Mouse (Mus musculus): ENCODE measurements around the gene Specc1.
A peak's percentile ranks its signal among the peaks of the same experiment; 100 is the strongest.

Gene Specc1

DNA sequence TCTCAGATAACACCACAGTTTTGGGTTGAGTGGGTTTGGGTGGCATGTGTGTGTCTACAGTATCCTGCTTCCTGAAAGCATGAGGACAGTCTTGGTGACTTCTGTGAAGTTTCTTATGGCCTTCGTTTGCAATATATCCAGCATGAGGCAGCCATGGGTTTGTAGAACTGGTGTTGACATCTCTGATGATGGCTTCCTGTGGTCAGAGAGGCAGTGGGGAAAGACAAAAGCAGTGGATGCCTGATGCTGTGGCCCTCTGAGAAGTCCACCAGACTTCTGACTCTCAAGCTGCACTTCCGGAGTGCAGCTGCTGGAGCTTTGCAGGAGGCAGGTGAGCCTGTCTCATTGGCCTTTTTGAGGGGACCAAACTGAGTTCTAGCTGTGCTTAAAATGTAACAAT lies 60.4 kb downstream of the Specc1 start:
- DNase-seq, result no peak

DNA sequence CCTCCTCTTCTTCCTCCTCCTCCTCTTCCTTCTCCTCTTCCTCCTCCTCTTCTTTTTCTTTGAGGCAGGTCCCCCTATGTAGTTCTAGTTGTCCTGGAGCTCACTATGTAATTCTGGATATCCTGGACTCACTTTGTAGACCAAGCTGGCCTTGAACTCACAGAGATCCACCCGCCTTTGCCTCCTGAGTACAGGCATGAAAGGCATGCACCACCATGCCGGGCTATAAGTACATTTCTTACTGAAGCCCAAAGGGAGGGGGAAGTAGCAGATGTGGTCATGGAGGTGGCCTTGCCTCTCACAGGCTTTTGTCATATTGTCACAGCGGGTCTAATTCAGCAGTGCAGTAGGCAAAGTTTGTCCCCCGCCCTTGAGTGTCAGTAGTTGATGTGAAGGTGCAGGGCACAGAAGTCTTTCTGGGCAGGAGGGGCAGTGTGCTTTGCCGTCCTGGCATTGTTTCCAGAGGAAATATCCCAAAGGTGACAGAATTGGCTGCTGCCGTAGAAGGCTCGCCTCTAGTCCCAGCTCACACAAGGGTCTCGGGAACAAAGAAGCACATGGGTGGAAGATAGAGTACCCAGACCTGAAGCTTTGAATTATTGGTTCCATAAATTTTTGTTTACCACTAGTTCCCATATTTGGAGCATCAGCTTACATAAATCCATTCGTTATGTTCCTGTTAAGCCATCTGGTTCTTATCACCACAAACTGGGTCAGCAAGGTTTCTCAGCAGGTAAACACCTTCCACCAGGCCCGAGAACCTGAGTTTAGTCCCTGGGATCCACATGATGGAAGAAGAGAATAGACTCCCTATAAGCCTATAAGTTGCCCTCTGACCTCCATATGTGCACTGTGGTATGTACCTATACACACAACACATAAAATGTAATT lies 62.0 kb downstream of the Specc1 start:
- DNase-seq, result peak in 1 of 2 experiments; percentile 53

GRCm38 (mm10) chr11:62019857-62020256 lies 63.3 kb downstream of the Specc1 start:
- DNase-seq, result no peak

DNA sequence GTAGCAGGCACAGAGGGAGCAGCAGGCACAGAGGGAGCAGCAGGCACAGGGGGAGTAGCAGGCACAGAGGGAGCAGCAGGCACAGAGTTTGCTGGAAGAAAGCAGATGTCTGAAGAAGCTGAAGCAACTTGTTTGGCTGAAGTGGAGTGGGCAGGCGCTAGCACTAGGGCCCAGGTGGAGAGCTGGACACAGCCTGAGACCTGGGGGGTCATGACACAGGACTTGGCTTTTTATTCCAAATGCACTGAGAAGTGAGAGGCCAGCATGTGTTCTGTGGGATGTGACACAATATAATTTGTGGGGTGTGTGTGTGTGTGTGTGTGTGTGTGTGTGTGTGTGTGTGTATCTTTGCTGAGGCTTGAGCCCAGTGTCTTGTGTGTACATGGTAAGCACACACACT lies 64.3 kb downstream of the Specc1 start:
- no peak for DNase-seq

GRCm38 (mm10) chr11:62022105-62022504 lies 65.5 kb downstream of the Specc1 start:
- no peak for DNase-seq

DNA sequence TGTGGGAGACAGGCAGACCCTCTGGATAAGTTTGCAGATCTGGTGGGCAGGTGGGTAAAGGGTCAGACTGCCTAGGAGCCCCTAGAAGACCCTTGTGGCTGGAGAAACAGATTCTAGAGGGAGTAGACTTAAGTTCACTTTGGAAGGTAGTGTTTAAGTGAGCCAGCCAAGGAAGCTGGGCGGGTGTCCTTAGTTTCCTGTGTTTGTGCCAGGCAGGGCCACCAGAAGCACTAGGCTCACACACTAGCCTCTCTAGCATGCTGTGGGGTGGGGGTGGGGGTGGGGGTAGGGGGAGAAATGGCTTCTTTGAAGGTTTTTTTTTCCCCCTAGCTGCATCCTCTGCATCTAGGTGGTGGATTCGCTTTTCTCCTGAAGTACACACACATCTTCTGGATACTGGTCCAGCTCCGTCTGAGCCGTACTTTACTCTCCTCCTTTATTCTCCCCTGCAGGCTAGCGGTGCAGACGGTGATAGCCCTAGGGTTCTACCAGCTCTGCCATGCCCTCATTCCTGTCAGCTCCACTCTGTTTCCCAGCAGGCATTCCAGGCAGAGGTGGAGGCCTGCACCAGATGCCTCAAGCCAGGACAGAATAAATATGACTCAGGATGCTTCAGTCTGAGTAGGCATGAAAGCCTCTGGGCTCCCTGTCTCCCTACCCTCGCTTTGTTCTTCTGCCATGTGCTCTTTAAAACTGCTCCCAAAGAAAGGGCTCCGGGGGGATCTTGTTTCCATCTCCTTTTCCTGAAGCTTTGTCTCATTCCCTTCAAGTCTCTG lies 66.3 kb downstream of the Specc1 start:
- no peak for DNase-seq

DNA sequence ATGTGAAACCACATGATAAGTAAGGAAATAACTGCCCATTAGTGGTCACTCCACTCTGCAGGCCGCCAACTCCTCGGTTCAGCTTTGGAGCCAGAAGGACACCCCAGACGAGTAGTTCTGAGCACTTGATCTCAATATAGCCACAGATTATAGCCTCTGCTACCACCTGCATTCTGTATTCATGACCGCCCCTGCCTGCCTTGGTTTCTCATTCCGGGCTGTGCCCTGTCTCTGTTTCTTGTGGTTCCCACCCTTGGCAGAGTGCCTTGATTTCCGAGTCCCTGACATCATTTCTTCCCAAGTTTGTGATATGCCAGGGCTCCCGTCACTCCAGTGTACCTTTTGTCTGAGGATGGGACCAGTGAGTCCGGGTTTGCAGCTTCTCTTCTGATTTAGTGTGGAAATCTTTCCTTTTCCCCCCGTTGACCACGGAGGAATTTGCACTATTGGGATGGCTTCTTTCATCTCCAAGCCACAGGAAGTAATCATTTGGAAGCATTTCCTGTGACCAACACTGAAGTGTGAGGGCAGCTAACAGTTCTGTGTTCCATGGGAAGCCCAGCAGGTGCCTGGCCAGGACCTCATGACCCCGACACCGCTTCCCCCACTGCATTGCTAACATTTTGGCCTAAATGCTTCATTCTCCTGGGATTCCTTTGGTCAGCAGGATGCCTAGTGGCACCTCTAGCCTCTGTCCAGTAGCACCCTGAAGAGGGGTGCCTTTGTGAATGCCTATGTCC lies 67.1 kb downstream of the Specc1 start:
- peak in 1 of 2 experiments; percentile 33 for DNase-seq

GRCm38 (mm10) chr11:62024234-62024601 lies 67.7 kb downstream of the Specc1 start:
- no peak for DNase-seq

- peak; percentile 62 to 71 for DNase-seq
Measured at GRCm38 (mm10) chr11:62024952-62025351, 68.4 kb downstream of the Specc1 start.

DNA sequence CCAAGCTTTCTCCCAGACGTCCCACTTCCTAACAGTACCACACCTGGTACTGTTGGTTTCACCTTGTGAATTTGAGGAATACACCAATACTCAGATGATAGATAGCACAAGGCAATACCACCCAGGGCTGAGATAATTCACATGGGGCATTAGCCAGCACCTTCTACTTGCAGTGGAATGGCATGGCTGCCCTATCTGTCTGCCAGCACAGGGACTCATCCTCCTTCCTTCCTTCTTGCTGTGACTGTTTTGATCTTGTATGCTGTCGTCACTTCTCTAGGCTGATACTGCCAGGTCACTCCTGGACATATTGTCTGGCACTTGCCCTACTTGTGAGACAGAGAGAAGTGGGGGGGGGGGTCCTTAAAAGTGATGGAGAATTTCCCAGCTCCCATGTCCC lies 69.2 kb downstream of the Specc1 start:
- DNase-seq, result peak in 1 of 2 experiments; percentile 43

DNA sequence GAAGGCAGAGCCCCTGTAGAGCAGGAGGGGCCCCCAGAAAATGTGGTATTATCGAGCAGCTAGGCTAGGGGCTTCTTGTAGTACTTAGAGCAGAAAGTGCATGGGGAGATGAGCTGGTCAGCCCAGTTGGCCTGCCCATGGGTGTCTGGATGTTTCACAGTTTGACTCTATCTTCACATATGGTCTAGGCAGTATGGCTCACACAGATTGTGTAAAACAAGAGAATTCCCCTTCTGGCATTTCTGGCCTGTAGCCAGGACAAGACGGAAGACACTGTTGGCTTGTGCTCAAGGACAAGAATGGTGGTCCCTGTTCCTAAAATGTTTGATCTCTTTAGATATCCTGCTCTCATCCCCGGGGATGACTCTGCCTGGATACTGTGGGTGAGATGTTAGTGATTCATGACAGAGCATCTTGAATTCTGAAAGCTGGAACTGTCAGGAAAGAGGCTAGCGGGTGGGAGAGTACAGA lies 69.8 kb downstream of the Specc1 start:
- DNase-seq, result peak; percentile 85 to 91

DNA sequence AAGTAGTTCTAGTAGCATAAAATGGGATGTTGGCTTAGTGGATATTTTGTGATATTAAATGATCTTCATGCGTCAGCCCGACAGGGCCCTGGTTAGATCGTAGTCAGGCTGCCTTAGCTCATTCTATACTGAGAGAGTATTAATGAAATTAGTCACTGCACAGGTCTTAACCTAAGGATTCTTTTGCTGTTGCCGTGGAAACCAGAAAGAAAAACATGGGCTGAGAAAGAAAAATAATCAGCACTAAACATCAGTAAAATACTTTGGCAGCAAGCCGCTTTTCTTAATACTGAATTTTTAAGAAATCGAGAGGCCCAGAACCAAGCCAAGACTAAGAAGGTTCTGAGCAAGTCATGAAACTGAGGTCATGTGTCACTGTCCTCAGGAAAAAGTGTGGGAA lies 70.7 kb downstream of the Specc1 start:
- no peak for DNase-seq

DNA sequence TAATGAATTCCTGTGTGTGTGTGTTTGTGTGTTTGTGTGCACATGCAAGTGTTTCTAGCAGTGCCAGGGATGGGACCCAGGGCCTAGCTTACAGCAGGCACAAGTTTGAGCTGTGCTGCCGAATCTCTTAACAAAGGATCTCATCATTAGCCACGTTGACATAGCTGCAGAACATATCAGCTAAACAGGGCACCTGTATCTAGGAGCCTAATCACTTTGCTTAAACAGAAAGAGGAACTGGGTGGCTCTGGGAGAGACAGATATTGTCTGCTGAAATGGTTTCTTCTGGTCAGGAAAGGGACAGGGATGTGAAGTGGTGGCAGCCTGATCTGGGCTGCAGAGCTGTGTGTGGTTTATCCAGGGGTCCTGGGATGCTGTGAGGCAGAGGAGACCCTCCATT lies 71.1 kb downstream of the Specc1 start:
- DNase-seq, result no peak

DNA sequence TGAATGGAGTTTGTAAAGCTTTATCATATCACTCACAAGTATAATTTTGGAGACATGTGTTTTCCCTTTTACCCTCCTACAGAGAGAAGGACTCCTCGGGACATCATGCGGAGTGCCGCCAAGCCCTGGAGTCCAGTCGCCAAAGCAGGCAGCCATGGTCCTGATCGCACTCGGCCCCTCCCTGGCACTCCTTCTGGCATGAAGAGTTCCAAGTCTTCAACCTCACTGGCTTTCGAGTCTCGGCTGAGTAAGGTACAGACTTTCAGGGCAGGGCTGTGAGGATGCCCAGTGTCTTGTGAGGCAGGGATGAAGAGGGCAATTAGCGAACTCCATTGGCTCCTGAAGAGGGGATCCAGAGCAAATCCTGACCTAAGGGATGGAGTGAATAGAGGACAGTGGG lies 72.6 kb downstream of the Specc1 start:
- DNase-seq, result peak in 1 of 2 experiments; percentile 47

GRCm38 (mm10) chr11:62034564-62034963 lies 78.0 kb downstream of the Specc1 start:
- DNase-seq, result no peak

DNA sequence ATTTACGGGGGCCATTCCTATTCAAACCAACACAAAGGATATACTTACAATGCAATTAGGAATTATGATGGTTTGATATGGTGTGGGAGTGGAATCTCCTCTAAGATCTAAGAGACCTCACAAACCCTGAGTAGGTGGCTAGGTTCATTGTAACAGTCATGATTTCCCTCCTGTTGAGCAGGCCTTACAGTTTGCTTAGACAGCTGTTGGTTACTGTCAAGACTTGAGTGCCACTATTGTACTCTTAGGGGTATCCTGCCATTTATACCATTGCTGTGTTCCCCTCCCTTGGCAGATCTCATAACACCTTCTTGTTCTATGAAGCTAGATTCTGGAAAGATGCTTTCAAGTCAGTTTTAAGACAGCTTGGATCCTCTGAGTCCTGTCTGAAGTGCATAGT lies 78.7 kb downstream of the Specc1 start:
- no peak for DNase-seq

GRCm38 (mm10) chr11:62040122-62040521 lies 83.6 kb downstream of the Specc1 start:
- no peak for DNase-seq

DNA sequence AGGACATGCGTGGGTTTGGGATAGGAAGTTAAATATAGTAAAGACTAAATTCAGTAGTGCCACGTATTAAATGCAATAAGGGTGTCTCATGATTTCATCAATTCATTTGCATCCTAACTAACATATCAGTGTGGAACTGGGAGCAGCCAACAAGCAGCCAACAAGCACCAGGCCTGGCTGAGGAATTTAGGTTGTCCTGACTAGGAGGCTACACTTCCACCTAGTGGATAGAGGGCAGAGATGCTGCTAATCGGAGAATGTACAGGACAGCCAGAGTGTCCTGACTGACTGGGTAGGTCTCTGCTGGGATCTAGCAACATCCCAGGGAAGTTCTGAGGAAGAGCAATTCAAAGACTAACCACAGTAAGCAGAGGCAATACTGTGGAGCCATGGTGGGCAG lies 88.1 kb downstream of the Specc1 start:
- peak; percentile 59 to 61 for DNase-seq

DNA sequence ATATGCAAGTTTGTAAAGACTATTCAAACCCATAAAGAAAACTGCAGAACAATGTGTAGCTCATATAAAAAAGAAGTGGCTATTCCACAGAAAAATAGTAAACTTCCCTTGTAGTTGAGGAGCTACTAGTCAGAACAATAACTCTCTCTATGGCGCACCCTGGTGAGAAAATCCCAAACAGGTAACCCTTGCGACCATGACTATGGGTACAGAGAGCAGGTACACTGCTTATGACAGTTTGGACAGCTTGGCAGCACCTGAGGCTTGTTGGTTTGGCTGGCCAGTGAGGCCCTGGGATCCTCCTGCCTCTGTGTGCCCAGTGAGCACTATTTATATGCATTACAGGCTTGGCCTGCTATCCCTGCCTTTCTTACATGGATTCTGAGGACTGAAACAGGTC lies 89.4 kb downstream of the Specc1 start:
- DNase-seq, result no peak

GRCm38 (mm10) chr11:62047817-62048640 lies 91.5 kb downstream of the Specc1 start:
- peak; percentile 82 to 84 for DNase-seq

DNA sequence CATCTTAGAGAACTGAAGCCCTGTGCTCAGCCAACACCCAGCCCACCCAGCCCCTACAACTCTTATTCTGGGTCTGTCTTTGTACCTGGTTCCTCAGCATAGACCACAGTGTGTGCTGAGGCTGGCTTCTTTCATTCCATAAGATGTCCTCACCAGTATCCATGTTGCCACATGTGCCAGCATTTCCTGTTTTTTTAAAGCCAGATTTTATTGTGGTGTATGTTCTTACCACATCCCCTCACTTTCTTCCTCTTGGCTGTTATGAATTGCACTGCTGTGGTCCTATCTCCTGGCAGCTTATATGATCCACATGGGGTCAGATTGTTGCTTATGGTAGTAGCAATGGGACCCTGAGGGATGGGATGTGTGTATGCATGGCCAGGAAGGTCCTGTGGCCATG lies 92.6 kb downstream of the Specc1 start:
- no peak for DNase-seq
